Mouse (Mus musculus) cerebellum, postnatal 36 days (tissue): ENCODE measurements at regions not wholly inside any gene's neighbourhood (a gene's known extent, or its start where the extent isn't known, plus 50 kb on each side); places are given as distances from the start of the nearest gene placed in this dataset.
A peak's percentile ranks its signal among the peaks of the same experiment; 100 is the strongest.

Source experiments
- DNase-seq, 2 experiments: peaks; one replicate each; pipeline ENCODE4 v3.0.0; 2021 to 2022; ENCODE audit warnings: mixed read lengths in 2 of 2

GRCm38 (mm10) chr6:99933404-99933803 is 207.2 kb upstream of the Prok2 start:
- no peak for DNase-seq

GRCm38 (mm10) chr6:99932923-99933322 is 206.7 kb upstream of the Prok2 start:
- DNase-seq: no peak

- no peak for DNase-seq
These were observed 206.2 kb upstream of the Prok2 start for GRCm38 (mm10) chr6:99932405-99932804.

- no peak for DNase-seq
These were observed 205.4 kb upstream of the Prok2 start for GRCm38 (mm10) chr6:99931588-99931987.

- no peak for DNase-seq
These were observed 204.1 kb upstream of the Prok2 start for GRCm38 (mm10) chr6:99930316-99930715.

GRCm38 (mm10) chr6:99927933-99928555 is 201.9 kb upstream of the Prok2 start:
- no peak for DNase-seq

- DNase-seq: no peak
These were observed 198.0 kb upstream of the Prok2 start for GRCm38 (mm10) chr6:99924181-99924580.

- no peak for DNase-seq
These were observed 195.8 kb upstream of the Prok2 start for GRCm38 (mm10) chr6:99921966-99922365.

GRCm38 (mm10) chr6:99919816-99920562 is 193.8 kb upstream of the Prok2 start:
- no peak for DNase-seq

- no peak for DNase-seq
These were observed 192.2 kb upstream of the Prok2 start for GRCm38 (mm10) chr6:99918351-99918750.

- no peak for DNase-seq
These were observed 183.7 kb upstream of the Prok2 start for GRCm38 (mm10) chr6:99909921-99910320.

GRCm38 (mm10) chr6:99909459-99909858 is 183.3 kb upstream of the Prok2 start:
- peak in 1 of 2 experiments; percentile 38 for DNase-seq

GRCm38 (mm10) chr6:99908066-99908465 is 181.9 kb upstream of the Prok2 start:
- no peak for DNase-seq

- no peak for DNase-seq
These were observed 179.0 kb upstream of the Prok2 start for GRCm38 (mm10) chr6:99905194-99905593.

- DNase-seq: no peak
These were observed 178.4 kb upstream of the Prok2 start for GRCm38 (mm10) chr6:99904607-99905006.

GRCm38 (mm10) chr6:99904044-99904443 is 177.9 kb upstream of the Prok2 start:
- peak; percentile 78 to 85 for DNase-seq

GRCm38 (mm10) chr6:99901564-99901963 is 175.4 kb upstream of the Prok2 start:
- no peak for DNase-seq

GRCm38 (mm10) chr6:99901146-99901545 is 175.0 kb upstream of the Prok2 start:
- no peak for DNase-seq

GRCm38 (mm10) chr6:99899704-99900103 is 173.5 kb upstream of the Prok2 start:
- DNase-seq: no peak

- DNase-seq: no peak
These were observed 171.9 kb upstream of the Prok2 start for GRCm38 (mm10) chr6:99898077-99898476.

- DNase-seq: no peak
These were observed 169.4 kb upstream of the Prok2 start for GRCm38 (mm10) chr6:99895558-99895957.

GRCm38 (mm10) chr6:99893936-99894335 is 167.7 kb upstream of the Prok2 start:
- DNase-seq: no peak

GRCm38 (mm10) chr6:99892204-99892603 is 166.0 kb upstream of the Prok2 start:
- DNase-seq: no peak

GRCm38 (mm10) chr6:99891790-99892189 is 165.6 kb upstream of the Prok2 start:
- no peak for DNase-seq

GRCm38 (mm10) chr6:99890805-99891204 is 164.6 kb upstream of the Prok2 start:
- DNase-seq: no peak
